Mouse (Mus musculus): ENCODE measurements around the gene Dvl3.

Dvl3 gene

DNA sequence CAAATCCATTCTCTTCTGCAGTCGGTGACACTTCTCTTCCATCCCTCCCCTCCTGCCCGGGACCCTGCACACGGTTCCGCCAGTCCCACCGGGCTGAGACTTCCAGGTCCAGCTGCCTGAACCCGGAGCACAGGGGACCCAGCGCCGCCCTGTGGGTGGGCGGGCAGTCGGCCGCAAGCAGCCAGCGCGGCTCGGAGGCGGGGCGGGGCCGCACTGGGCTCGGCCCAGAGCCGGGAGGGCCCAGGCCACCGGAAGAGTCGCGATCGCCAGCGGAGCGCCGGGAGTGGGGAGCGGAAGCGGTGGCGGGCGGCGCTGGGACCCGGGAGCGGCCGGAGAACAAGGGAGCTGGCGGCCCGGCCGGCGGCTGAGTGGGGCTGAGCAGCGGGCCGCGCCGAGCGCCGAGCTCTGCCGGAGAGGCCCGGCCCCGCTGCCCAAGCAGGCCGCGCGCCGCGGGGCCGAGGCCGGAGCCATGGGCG, at the start of gene Dvl3:
Gene Dvl3 (plus strand): TSS at position 257 of the 476 bp plus-strand sequence.
- TF ChIP-seq GATA4 (IDR thresholded peaks at IDR 0.05; ENCODE audit: insufficient replicate concordance, low read length), result no peak

DNA sequence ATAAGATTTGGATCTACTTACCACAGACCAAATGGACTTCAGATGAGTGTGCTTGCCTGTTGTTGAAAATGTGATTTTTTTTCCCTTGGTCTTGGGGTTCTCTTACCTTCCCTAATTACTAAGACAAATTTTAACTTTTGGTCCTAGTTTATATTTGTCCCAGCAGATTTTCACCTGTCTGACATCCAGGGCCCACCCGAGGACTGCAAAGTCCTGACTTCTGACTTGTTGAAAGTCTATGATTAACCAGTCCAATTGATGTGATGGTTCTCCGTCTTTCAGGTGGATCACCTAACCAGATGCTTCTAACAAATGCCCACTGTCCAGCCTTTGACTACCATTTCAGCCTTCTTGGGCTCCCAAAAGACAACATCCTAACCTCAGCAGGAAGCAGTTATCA, 45.8 kb upstream of the Dvl3 start:
- TF ChIP-seq GATA4 (IDR thresholded peaks at IDR 0.05; ENCODE audit: insufficient replicate concordance, low read length), result no peak

DNA sequence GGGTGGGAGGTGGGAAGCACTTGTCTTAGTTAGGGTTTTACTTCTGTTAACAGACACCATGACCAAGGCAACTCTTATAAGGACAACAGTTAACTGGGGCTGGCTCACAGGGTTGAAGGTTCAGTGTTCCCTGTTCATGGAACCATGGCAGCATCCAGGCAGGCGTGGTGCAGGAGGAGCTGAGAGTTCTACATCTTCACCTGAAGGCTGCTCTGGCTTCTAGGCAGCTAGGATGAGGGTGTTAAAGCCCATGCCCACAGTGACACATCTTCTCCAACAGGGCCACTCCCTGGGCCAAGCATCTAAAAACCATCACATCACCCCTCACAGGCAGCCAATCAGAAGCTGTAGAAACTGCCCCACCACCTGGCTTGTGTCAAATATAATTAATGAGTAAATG, 45.1 kb upstream of the Dvl3 start:
- TF ChIP-seq GATA4 (IDR thresholded peaks at IDR 0.05; ENCODE audit: insufficient replicate concordance, low read length), result no peak

GRCm38 (mm10) chr16:20473748-20474147, 43.0 kb upstream of the Dvl3 start:
- TF ChIP-seq GATA4 (IDR thresholded peaks at IDR 0.05; ENCODE audit: insufficient replicate concordance, low read length), result no peak

GRCm38 (mm10) chr16:20474211-20474610, 42.6 kb upstream of the Dvl3 start:
- TF ChIP-seq GATA4 (IDR thresholded peaks at IDR 0.05; ENCODE audit: insufficient replicate concordance, low read length), result no peak

DNA sequence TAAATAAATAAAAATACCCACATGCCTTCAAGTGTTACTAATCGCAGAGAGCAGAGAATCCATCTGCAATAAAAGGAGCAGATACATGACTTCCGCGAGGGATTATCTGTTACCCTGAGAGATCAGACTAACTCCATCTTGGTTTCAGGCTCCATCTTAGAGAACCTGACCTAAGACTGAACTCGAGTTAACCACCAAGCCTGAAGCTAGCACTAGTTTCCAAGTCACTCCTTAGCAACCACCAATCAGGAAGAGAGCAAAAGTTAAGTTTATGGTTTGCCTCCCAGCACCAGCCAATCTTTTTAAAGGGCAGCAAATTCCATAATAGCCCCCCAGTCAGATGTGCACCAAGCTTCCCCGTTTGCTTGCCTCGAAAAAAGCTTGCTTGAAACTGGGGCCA, 42.0 kb upstream of the Dvl3 start:
- TF ChIP-seq GATA4 (IDR thresholded peaks at IDR 0.05; ENCODE audit: insufficient replicate concordance, low read length), result no peak

DNA sequence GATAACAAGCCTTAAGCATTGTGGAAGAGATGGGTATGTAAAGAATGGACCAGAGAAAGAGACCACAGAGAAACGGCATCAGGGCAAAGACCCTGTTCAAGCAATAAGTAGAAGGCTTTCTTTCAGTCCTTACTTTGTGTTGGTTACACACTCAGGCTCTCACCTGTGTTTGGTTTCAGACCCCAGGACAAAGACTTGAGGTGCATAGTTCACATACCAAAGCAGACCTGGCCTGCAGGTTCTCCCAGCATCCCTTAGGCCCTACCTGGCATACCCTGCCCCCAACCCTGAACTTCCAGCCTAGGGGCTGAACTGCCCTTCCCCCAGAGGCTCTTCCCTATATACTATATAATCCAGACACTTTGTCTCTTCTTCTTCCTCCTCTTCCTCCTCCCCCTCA, 41.4 kb upstream of the Dvl3 start:
- no peak for TF ChIP-seq GATA4 (IDR thresholded peaks at IDR 0.05; ENCODE audit: insufficient replicate concordance, low read length)

DNA sequence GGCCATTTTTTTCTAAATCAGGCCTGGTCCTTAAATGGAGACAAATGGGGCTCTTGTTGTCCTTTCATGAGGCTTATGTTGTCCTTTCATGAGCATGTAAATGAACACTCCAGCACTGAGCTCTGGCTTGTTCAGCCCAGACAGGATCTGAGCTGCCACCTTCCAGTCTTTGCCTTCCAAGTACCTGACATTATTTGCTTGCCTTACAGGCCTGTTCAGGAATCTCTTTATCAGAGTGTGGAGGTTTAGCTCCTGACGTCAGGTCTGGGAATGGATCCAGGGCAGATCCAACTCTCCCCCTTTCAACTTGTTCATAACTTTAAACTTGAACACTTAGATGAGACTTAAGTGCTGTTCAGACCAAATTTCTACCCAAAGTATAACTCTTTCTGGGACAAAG, 39.9 kb upstream of the Dvl3 start:
- TF ChIP-seq GATA4 (IDR thresholded peaks at IDR 0.05; ENCODE audit: insufficient replicate concordance, low read length), result no peak

DNA sequence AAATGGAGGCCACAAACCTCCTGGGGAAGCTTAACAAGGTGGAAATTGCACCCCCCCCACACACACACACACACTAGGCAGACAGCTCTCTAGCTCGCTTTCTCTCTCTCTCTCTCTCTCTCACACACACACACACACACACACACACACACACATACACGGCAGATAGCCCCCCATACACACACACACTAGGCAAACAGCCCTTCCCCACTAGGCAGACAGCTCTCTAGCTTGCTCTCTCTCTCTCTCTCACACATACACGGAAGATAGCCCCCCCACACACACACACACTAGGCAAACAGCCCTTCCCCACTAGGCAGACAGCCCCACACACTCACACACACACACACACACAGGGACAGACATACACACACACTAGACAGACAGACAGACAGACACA, 39.5 kb upstream of the Dvl3 start:
- no peak for TF ChIP-seq GATA4 (IDR thresholded peaks at IDR 0.05; ENCODE audit: insufficient replicate concordance, low read length)

GRCm38 (mm10) chr16:20478504-20478903, 38.3 kb upstream of the Dvl3 start:
- no peak for TF ChIP-seq GATA4 (IDR thresholded peaks at IDR 0.05; ENCODE audit: insufficient replicate concordance, low read length)

DNA sequence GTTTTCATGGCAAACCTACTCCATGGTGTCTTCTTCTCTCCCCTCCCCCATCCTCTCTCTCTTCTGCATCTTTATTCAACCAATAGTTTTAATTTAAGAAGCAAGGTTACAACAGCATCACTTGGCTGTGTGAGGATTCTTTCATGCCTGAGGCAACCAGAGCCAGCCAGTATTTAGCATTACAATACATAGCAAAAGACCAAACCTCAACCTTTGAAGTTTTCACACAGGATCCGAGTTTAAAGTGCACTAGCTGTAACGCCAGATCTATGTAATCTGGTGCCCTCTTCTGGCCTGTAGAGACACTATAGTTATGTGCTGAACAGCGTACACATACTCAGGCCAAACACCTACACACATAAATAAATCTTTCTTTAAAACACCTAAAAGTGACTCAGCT, 36.7 kb upstream of the Dvl3 start:
- no peak for TF ChIP-seq GATA4 (IDR thresholded peaks at IDR 0.05; ENCODE audit: insufficient replicate concordance, low read length)

- TF ChIP-seq GATA4 (IDR thresholded peaks at IDR 0.05; ENCODE audit: insufficient replicate concordance, low read length), result no peak
Observed at GRCm38 (mm10) chr16:20481746-20482145, 35.0 kb upstream of the Dvl3 start.

DNA sequence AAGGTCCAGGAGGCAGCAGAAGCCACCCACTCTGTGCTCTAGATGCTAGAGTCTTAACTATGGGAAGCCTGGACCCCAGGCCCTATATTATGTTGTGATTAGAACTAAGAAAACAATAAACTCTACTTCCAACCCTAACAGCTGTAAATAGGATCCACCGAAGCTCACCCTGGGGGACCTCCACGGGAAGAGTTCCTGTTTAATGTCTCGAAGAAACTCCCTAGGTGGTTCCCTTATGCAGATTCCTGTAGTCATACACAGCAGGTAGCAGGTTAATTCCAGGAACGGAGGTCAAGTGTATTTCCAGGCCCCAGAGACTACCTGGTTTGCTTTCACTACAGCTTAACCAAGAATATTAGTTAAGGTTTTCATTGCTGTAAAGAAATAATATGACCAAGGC, 31.7 kb upstream of the Dvl3 start:
- no peak for TF ChIP-seq GATA4 (IDR thresholded peaks at IDR 0.05; ENCODE audit: insufficient replicate concordance, low read length)

- no peak for TF ChIP-seq GATA4 (IDR thresholded peaks at IDR 0.05; ENCODE audit: insufficient replicate concordance, low read length)
Observed at GRCm38 (mm10) chr16:20486048-20486447, 30.7 kb upstream of the Dvl3 start.

- no peak for TF ChIP-seq GATA4 (IDR thresholded peaks at IDR 0.05; ENCODE audit: insufficient replicate concordance, low read length)
Observed at GRCm38 (mm10) chr16:20488151-20488550, 28.6 kb upstream of the Dvl3 start.

GRCm38 (mm10) chr16:20489233-20489632, 27.5 kb upstream of the Dvl3 start:
- no peak for TF ChIP-seq GATA4 (IDR thresholded peaks at IDR 0.05; ENCODE audit: insufficient replicate concordance, low read length)

- TF ChIP-seq GATA4 (IDR thresholded peaks at IDR 0.05; ENCODE audit: insufficient replicate concordance, low read length), result no peak
Observed at GRCm38 (mm10) chr16:20490581-20490980, 26.2 kb upstream of the Dvl3 start.

GRCm38 (mm10) chr16:20491301-20491700, 25.5 kb upstream of the Dvl3 start:
- no peak for TF ChIP-seq GATA4 (IDR thresholded peaks at IDR 0.05; ENCODE audit: insufficient replicate concordance, low read length)
